Mouse (Mus musculus) embryonic facial prominence, embryonic 14.5 days (tissue): ENCODE data around the gene Susd6. TPM values are rescaled to one million over a fixed set of nuclear protein-coding genes. Genes with fewer than 3 reads are reported as not detected.

Source experiments
- ATAC-seq: fragments of 200-750 bp; cut with Nextera tagmentation; 2 replicates; pipeline ENCODE4 v1.8.0; 2017; ENCODE audit warnings: low read depth, moderate number of reproducible peaks, moderate TSS enrichment
- DNase-seq: peaks from one replicate; pipeline ENCODE4 v3.0.0-alpha.2; 2015; ENCODE audit warnings: low spot score
- H3K27ac ChIP-seq: fragments of 300-500 bp; sonication (generic); replicated peaks from 2 replicates; pipeline ENCODE4 v1.5.1; 2014; ENCODE audit warnings: low read depth, mild to moderate bottlenecking, low read length, moderate library complexity
- H3K27me3 ChIP-seq: fragments of 300-500 bp; sonication (generic); replicated peaks from 2 replicates; pipeline ENCODE4 v1.6.1; 2014; ENCODE audit warnings: low read length; ENCODE audit not compliant: control insufficient read depth, insufficient read depth
- H3K36me3 ChIP-seq: fragments of 300-500 bp; sonication (generic); 2 replicates; pipeline ENCODE4 v1.6.1; 2014; ENCODE audit warnings: low read length, mixed read lengths; ENCODE audit not compliant: control insufficient read depth, insufficient read depth
- H3K4me1 ChIP-seq: fragments of 300-500 bp; sonication (generic); 2 replicates; pipeline ENCODE4 v1.6.1; 2014; ENCODE audit warnings: antibody characterized with exemption, low read length; ENCODE audit not compliant: control insufficient read depth, insufficient read depth
- H3K4me2 ChIP-seq: fragments of 300-500 bp; sonication (generic); 2 replicates; pipeline ENCODE4 v1.6.1; 2014; ENCODE audit warnings: low read depth, mild to moderate bottlenecking, low read length, moderate library complexity, mixed read lengths
- H3K4me3 ChIP-seq: fragments of 300-500 bp; sonication (generic); 2 replicates; pipeline ENCODE4 v1.5.1; 2014; ENCODE audit warnings: low read depth, mild to moderate bottlenecking, low read length
- H3K9ac ChIP-seq: fragments of 300-500 bp; sonication (generic); 2 replicates; pipeline ENCODE4 v1.6.1; 2014; ENCODE audit warnings: low read depth, mild to moderate bottlenecking, low read length, moderate library complexity, mixed read lengths
- H3K9me3 ChIP-seq: fragments of 300-500 bp; sonication (generic); 2 replicates; pipeline ENCODE4 v1.6.1; 2016; ENCODE audit warnings: low read length; ENCODE audit not compliant: control insufficient read depth
- WGBS: fragments of 180-500 bp; shearing (Covaris S2); extraction: QIAGEN DNeasy Blood & Tissue Kit; methylation state at CpG from one replicate; pipeline ENCODE4 v1.1.7; 2014; 5-methylcytosine and 5-hydroxymethylcytosine counted together
- polyA plus RNA-seq: library from polyadenylated mRNA; unstranded; fragments of >200 nt; fragmentation: Nextera tagmentation; extraction: Ambion mirVana; gene quantifications from 2 replicates; pipeline ENCODE4 v1.2.1, GENCODE M21; 2014

The Susd6 gene
- polyA plus RNA-seq, 1 experiment from 2014 or later = 20.6 TPM

GRCm38 (mm10) chr12:80839631-80840030, 49.3 kb downstream of the Susd6 start:
- Histone ChIP-seq H3K36me3 (no peaks in the 10 kb centered on the region), H3K9ac (no peak overlapping the region), H3K4me3 (no peak overlapping the region), H3K27me3 (no peaks in the 10 kb centered on the region), H3K9me3 (no peaks in the 10 kb centered on the region), H3K4me1 (peaks cover 12% of the 10 kb centered on the region), H3K27ac (no peak overlapping the region), H3K4me2 (no peak overlapping the region)
- no peak for DNase-seq
- 77% methylated on average over 2 of the region's 2 CpGs for WGBS
- ATAC-seq = no peak

- DNase-seq = no peak
- no peak for ATAC-seq
- H3K4me1 ChIP-seq = peaks cover 14% of the 10 kb centered on the region
- H3K36me3 ChIP-seq = no peaks in the 10 kb centered on the region
- no peaks in the 10 kb centered on the region for H3K27me3 ChIP-seq
- no peaks in the 10 kb centered on the region for H3K9me3 ChIP-seq
- no peak overlapping the region for H3K27ac ChIP-seq
- H3K4me3 ChIP-seq = no peak overlapping the region
- no peak overlapping the region for H3K4me2 ChIP-seq
- no peak overlapping the region for H3K9ac ChIP-seq
- WGBS = 95% methylated on average over 1 of the region's 1 CpGs
Measured at GRCm38 (mm10) chr12:80841618-80842017, 51.3 kb downstream of the Susd6 start.

GRCm38 (mm10) chr12:80842609-80843008, 52.3 kb downstream of the Susd6 start:
- H3K4me1 ChIP-seq = peaks cover 14% of the 10 kb centered on the region
- H3K9me3 ChIP-seq = no peaks in the 10 kb centered on the region
- ATAC-seq (no peak), DNase-seq (no peak)
- H3K9ac ChIP-seq = no peak overlapping the region
- no peaks in the 10 kb centered on the region for H3K27me3 ChIP-seq
- 100% methylated on average over 1 of the region's 1 CpGs for WGBS
- no peak overlapping the region for H3K4me2 ChIP-seq
- no peak overlapping the region for H3K27ac ChIP-seq
- H3K4me3 ChIP-seq = no peak overlapping the region
- no peaks in the 10 kb centered on the region for H3K36me3 ChIP-seq

GRCm38 (mm10) chr12:80843236-80843635, 52.9 kb downstream of the Susd6 start:
- H3K4me3 ChIP-seq = no peak overlapping the region
- DNase-seq = no peak
- no peak for ATAC-seq
- no peak overlapping the region for H3K27ac ChIP-seq
- H3K36me3 ChIP-seq = no peaks in the 10 kb centered on the region
- H3K27me3 ChIP-seq = no peaks in the 10 kb centered on the region
- no peaks in the 10 kb centered on the region for H3K9me3 ChIP-seq
- H3K4me1 ChIP-seq = peaks cover 14% of the 10 kb centered on the region; the same call in 1 of the 2 replicates
- no peak overlapping the region for H3K9ac ChIP-seq
- 70% methylated on average over 2 of the region's 2 CpGs for WGBS
- H3K4me2 ChIP-seq = no peak overlapping the region

- Histone ChIP-seq H3K4me2 (no peak overlapping the region), H3K9ac (no peak overlapping the region), H3K4me1 (peaks cover 14% of the 10 kb centered on the region; the same call in 1 of the 2 replicates), H3K4me3 (no peak overlapping the region), H3K36me3 (no peaks in the 10 kb centered on the region), H3K9me3 (no peaks in the 10 kb centered on the region), H3K27ac (peak overlapping the region; percentile 61), H3K27me3 (no peaks in the 10 kb centered on the region)
- 64% methylated on average over 4 of the region's 4 CpGs for WGBS
- ATAC-seq (peak; percentile 60), DNase-seq (peak; percentile 55)
Measured at GRCm38 (mm10) chr12:80843651-80844444, 53.5 kb downstream of the Susd6 start.

- H3K27me3 ChIP-seq = no peaks in the 10 kb centered on the region
- no peaks in the 10 kb centered on the region for H3K36me3 ChIP-seq
- peaks cover 14% of the 10 kb centered on the region; the same call in 1 of the 2 replicates for H3K4me1 ChIP-seq
- H3K9me3 ChIP-seq = no peaks in the 10 kb centered on the region
- no peak overlapping the region for H3K9ac ChIP-seq
- no peak overlapping the region for H3K4me2 ChIP-seq
- H3K4me3 ChIP-seq = no peak overlapping the region
- 72% methylated on average over 1 of the region's 1 CpGs for WGBS
- ATAC-seq (no peak), DNase-seq (no peak)
- H3K27ac ChIP-seq = no peak overlapping the region
Measured at GRCm38 (mm10) chr12:80845901-80846300, 55.6 kb downstream of the Susd6 start.

GRCm38 (mm10) chr12:80846861-80847268, 56.6 kb downstream of the Susd6 start:
- Histone ChIP-seq H3K36me3 (0 out of 2 replicates have a peak, but pooled peaks cover 4% of the 10 kb centered on the region), H3K27ac (no peak overlapping the region), H3K4me3 (no peak overlapping the region), H3K4me2 (no peak overlapping the region), H3K9ac (no peak overlapping the region), H3K27me3 (no peaks in the 10 kb centered on the region), H3K4me1 (peaks cover 14% of the 10 kb centered on the region; the same call in 1 of the 2 replicates), H3K9me3 (no peaks in the 10 kb centered on the region)
- WGBS = 55% methylated on average over 1 of the region's 1 CpGs
- ATAC-seq = no peak
- DNase-seq = no peak

- ATAC-seq = no peak
- no peak for DNase-seq
- H3K4me3 ChIP-seq = no peak overlapping the region
- no peaks in the 10 kb centered on the region for H3K4me1 ChIP-seq
- no peak overlapping the region for H3K9ac ChIP-seq
- H3K36me3 ChIP-seq = 0 out of 2 replicates have a peak, but pooled peaks cover 4% of the 10 kb centered on the region
- no peak overlapping the region for H3K27ac ChIP-seq
- H3K27me3 ChIP-seq = no peaks in the 10 kb centered on the region
- 87% methylated on average over 1 of the region's 1 CpGs for WGBS
- H3K4me2 ChIP-seq = no peak overlapping the region
- no peaks in the 10 kb centered on the region for H3K9me3 ChIP-seq
Measured at GRCm38 (mm10) chr12:80852001-80852400, 61.7 kb downstream of the Susd6 start.

GRCm38 (mm10) chr12:80853737-80854136, 63.4 kb downstream of the Susd6 start:
- Histone ChIP-seq H3K27ac (peak overlapping the region; percentile 53), H3K4me2 (no peak overlapping the region), H3K27me3 (no peaks in the 10 kb centered on the region), H3K4me3 (no peak overlapping the region), H3K9me3 (no peaks in the 10 kb centered on the region), H3K9ac (no peak overlapping the region), H3K36me3 (0 out of 2 replicates have a peak, but pooled peaks cover 4% of the 10 kb centered on the region), H3K4me1 (no peaks in the 10 kb centered on the region)
- DNase-seq (peak; percentile 72), ATAC-seq (no peak)
- WGBS = 57% methylated on average over 3 of the region's 3 CpGs
